Mouse (Mus musculus) limb, embryonic 13.5 days (tissue): Measurements from ENCODE around the gene Cadm4. TPM values are rescaled to one million over a fixed set of nuclear protein-coding genes. Genes with fewer than 3 reads are reported as not detected.

ENCODE experiments used
- polyA plus RNA-seq: library from polyadenylated mRNA; unstranded; fragments of >200 nt; fragmentation: Nextera tagmentation; extraction: Ambion mirVana; gene quantifications from 2 replicates; pipeline ENCODE4 v1.2.1, GENCODE M21; 2015

The Cadm4 gene
- polyA plus RNA-seq, 1 experiment from 2014 or later, result 6.3 TPM

Other genes starting within 250 kb of the Cadm4 start
- 6.1 and 6.9 TPM in 2 replicates for gene Zfp109, start 244.5 kb upstream of the Cadm4 start, polyA plus RNA-seq
- 5.4 and 5.5 TPM in 2 replicates for gene Zfp108, start 227.2 kb upstream of the Cadm4 start, polyA plus RNA-seq
- gene Zfp93, start 211.6 kb upstream of the Cadm4 start, polyA plus RNA-seq, result 8.9 and 9.8 TPM in 2 replicates
- 54.1 and 63.5 TPM in 2 replicates for gene Zfp61, start 180.8 kb upstream of the Cadm4 start, polyA plus RNA-seq
- gene Zfp94, start 165.4 kb upstream of the Cadm4 start, polyA plus RNA-seq, result 15.0 and 16.0 TPM in 2 replicates
- not detected in 2 replicates for gene Tescl, start 148.1 kb upstream of the Cadm4 start, polyA plus RNA-seq
- gene Lypd5, start 132.8 kb upstream of the Cadm4 start, polyA plus RNA-seq, result not detected in 2 replicates
- gene Kcnn4, start 111.8 kb upstream of the Cadm4 start, polyA plus RNA-seq, result 1.4 and 2.4 TPM in 2 replicates
- 24.5 and 25.1 TPM in 2 replicates for gene Smg9, start 82.4 kb upstream of the Cadm4 start, polyA plus RNA-seq
- gene Irgc1, start 29.7 kb upstream of the Cadm4 start, polyA plus RNA-seq, result not detected in 2 replicates
- 3.3 and 3.5 TPM in 2 replicates for gene Plaur, start 19.5 kb upstream of the Cadm4 start, polyA plus RNA-seq
- gene Zfp428, start 25.0 kb downstream of the Cadm4 start, polyA plus RNA-seq, result 64.2 and 68.3 TPM in 2 replicates
- gene AC161166.1, start 30.4 kb downstream of the Cadm4 start, polyA plus RNA-seq, result 0.42 and 0.66 TPM in 2 replicates
- gene Irgq, start 48.7 kb downstream of the Cadm4 start, polyA plus RNA-seq, result 6.8 and 8.1 TPM in 2 replicates
- gene Pinlyp, start 64.1 kb downstream of the Cadm4 start, polyA plus RNA-seq, result not detected in 2 replicates
- 125 and 131 TPM in 2 replicates for gene Xrcc1, start 64.3 kb downstream of the Cadm4 start, polyA plus RNA-seq
- 28.2 TPM in 2 replicates for gene Ethe1, start 105.5 kb downstream of the Cadm4 start, polyA plus RNA-seq
- gene Zfp575, start 105.6 kb downstream of the Cadm4 start, polyA plus RNA-seq, result 5.9 and 6.2 TPM in 2 replicates
- 0.24 and 0.34 TPM in 2 replicates for gene Phldb3, start 128.7 kb downstream of the Cadm4 start, polyA plus RNA-seq
- 7.9 and 10.2 TPM in 2 replicates for gene Lypd3, start 154.5 kb downstream of the Cadm4 start, polyA plus RNA-seq
- gene Tex101, start 194.7 kb downstream of the Cadm4 start, polyA plus RNA-seq, result not detected in 2 replicates
- gene BC049730, start 227.2 kb downstream of the Cadm4 start, polyA plus RNA-seq, result not detected in 2 replicates
- not detected in 2 replicates for gene Gm4763, start 244.9 kb downstream of the Cadm4 start, polyA plus RNA-seq